Mouse (Mus musculus): ENCODE results near the gene Irf1.
A peak's percentile ranks its signal among the peaks of the same experiment; 100 is the strongest.

Gene Irf1

DNA sequence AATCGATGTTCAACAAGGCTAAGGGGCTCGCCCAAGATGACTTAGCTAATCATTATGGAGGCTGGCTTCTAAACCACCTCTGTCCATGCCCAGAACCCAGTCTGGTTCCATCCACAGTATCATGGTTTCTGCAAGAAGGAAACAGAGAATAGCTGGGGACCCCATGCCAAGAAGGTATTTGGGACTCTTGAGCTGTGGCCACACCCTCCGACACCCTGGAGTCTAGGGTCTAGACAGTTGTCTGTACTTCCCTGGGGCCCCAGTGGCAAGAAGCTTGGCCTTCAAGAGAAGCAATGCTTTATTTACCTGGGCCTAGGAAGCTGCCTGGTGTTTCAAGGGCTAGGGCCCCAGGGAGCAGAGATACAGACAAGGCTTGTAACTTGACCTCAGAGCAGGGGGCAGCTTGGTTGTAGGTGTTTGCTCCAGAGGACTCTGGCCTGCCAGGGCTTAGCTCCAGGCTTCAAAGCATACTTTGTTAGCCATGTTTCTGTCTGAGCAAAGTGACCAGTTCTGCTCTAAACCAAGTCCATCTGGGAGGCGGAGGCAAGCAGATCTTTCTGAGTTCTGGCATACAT, 11.5 kb downstream of the Irf1 start:
- no peak for DNase-seq (ENCODE audit: low spot score in 2 of 2)

DNA sequence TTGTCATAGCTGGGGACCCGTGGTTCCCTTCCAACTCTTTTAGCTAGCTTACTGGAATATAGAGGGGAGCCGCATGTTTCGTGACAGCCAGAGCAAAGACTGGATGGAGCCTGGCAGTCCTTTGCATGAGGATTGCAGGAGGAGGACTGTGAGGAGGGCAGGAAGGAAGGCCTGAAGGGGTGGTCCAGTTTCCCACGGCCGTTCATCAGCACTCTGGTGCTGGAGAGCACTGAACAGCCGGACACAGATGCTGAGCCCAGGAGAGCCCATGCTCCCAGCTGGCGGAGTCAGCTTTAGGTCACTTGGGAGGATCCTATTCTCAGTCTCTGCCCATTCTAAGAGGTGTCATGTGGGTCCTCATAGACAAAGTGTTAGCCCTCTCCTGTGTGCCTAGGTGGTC, 12.2 kb downstream of the Irf1 start:
- DNase-seq (ENCODE audit: low spot score in 2 of 2): peak in 1 of 2 experiments; percentile 71

DNA sequence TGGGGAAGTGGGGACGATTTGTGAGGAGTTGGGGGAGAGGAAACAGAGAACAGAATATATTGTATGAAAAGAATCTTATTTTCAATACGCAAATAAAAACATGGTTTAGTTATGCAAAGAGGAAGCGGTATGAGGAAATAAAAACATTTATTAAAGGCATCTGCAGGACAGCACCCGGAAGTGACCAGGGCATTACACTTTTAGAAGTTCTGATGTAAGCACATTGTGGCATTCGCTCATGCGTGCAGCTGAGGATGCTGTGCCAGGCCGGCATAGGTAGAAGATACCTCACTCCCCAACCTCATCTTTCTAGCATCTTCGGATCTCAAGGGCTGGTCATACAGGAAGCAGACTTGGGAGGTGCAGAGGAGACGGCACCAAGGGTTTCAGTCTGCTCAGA, 13.5 kb downstream of the Irf1 start:
- no peak for DNase-seq (ENCODE audit: low spot score in 2 of 2)

DNA sequence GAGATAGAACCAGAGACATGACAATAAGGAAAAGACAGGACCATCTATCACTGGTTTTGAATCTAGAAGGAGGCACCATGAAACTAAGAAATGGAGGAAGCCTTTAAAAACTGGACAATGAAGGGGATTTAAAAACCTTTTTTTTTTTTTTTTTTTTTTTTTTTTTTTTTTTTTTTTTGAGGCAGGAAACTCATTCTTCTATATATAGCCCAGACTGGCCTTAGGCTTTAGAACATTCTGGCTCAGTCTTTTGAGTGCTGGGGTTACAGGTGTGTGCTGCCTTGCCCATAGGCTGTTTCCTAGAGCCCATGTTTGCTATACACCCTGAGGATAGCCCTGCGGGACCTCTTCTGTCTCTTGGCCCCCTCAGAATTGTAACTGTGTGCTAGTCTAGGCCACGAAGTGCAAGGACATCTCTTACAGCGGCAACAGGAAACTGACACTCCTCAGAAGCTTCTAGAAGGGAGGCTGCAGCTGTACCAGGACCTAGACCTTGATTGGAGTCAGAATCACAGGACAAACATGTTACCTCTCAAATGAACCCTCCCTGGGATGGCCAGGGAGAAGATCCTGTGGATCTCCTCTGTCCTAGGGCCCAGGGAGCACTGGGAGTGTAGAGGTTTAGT, 15.6 kb downstream of the Irf1 start:
- no peak for DNase-seq (ENCODE audit: low spot score in 2 of 2)

DNA sequence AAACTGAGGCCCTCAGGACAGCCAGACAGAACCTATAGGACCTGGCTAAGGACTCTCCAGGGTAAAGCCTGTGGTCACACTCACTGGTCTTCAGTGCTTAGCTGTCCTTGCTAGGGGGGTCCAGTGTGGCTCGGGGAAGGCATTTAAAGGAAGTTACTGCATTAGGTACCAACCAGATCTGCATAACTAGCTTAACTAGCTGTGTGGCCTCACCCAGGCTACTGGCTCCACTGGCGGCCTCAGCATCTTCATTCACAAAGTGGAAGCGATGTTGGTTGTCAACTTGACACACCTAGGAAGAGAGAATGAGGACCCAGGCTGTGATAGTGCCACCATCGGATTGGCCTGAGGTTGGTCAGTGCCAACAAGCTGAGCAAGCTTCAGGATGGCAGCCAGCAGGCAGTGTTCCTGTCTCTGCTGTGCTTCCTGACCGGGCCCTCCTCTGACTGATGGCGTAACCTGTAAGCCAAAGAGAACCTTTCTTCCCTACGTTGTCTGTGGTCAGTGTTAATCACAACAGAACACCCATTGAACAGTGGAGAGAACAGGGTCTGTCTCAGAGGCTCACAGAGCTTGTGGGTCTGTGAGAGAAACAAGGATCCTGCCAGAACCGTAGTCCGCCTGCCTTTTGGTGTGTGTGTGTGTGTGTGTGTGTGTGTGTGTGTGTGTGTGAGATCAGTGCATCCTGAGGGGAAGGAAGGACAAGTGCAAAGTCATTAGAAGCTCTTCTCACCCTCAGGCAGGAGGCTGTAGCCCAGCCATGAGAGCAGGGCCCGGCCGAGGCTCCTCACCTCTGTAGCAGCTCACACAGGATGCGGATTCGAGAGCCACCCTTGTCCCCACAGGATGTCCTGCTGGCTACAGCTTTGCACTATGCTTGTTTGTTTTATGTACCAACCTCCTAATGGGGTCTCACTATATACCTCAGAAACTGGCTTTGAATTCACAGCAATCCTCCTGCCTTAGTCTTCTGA, 16.5 kb downstream of the Irf1 start:
- DNase-seq (ENCODE audit: low spot score in 2 of 2): peak in 1 of 2 experiments; percentile 60

DNA sequence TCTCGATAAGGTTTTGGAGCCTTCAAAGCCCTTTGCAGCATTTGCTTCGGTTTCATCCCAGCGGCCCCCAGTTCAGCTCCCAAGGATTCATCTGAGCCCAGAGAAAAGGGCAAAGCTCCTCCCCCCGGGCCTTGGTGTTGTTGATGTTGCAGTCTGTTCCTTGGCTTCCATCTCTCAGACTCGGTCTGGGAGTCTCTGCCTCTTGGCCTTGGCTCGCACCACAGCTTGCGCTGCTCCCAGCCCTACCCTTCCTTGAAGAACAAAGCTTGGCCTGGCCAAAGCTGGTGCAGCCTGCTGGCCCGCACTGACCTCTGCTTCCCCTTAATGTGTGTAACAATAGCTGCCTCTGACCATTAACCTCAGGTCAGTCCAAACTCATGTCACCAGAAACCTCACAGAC, 18.4 kb downstream of the Irf1 start:
- peak; percentile 83 to 87 for DNase-seq (ENCODE audit: low spot score in 2 of 2)

DNA sequence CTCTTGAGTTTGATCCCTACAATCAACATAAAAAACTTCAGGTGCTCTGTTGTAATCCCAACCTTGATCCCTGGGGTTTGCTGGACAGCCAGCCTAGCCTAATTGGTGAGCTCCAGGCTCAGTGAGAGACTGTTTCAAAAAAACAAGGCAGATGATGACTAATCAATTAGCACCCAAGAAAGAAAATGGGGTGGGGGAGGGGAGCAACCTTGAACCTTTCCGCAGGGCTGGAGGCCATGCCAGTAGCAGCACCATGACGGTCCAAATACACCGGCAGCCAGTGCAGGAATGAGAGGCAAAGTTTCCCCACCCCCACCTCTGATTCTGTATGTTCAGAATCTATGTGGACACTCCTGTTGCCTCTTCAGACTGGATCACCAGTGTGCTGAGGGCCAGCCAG, 19.5 kb downstream of the Irf1 start:
- DNase-seq (ENCODE audit: low spot score in 2 of 2): no peak

DNA sequence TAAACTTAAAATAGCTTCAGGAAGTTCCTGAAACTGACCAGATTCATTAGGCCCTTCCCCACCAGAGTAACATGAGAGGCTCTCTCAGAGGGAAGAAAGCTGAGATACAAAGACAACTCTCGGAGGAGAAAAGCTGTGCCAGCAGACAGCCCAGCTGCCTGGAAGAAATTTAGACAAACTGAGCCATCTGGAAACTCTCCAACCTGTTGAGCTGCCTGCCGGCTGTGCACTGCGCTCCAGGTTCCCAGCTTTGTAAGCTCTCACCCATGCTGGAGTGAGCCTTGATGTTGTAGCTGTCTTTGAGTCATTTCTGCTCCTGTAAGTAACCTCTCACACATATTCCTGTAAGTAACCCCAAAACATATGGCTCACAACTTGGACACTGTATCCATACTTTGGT, 23.2 kb downstream of the Irf1 start:
- DNase-seq (ENCODE audit: low spot score in 2 of 2): peak in 1 of 2 experiments; percentile 61

DNA sequence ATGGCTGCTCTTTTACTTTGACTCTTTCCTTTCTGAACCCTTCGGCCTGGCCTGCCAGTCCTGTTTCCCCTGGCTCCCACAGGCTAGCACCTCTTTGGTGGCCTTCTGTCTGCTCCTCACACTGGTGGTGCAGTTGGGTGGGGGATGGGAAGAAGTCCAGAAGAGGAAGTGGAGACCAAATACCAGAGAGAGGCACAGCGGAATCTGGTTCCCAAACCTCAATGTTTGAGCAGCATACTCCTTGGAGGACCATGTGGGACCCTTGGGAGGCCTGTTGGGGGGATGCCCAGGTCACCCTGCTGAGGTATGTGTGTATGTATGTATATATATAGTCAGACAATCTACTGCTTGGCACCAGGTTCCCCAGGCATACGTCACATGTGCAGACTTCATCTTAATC, 24.2 kb downstream of the Irf1 start:
- no peak for DNase-seq (ENCODE audit: low spot score in 2 of 2)

DNA sequence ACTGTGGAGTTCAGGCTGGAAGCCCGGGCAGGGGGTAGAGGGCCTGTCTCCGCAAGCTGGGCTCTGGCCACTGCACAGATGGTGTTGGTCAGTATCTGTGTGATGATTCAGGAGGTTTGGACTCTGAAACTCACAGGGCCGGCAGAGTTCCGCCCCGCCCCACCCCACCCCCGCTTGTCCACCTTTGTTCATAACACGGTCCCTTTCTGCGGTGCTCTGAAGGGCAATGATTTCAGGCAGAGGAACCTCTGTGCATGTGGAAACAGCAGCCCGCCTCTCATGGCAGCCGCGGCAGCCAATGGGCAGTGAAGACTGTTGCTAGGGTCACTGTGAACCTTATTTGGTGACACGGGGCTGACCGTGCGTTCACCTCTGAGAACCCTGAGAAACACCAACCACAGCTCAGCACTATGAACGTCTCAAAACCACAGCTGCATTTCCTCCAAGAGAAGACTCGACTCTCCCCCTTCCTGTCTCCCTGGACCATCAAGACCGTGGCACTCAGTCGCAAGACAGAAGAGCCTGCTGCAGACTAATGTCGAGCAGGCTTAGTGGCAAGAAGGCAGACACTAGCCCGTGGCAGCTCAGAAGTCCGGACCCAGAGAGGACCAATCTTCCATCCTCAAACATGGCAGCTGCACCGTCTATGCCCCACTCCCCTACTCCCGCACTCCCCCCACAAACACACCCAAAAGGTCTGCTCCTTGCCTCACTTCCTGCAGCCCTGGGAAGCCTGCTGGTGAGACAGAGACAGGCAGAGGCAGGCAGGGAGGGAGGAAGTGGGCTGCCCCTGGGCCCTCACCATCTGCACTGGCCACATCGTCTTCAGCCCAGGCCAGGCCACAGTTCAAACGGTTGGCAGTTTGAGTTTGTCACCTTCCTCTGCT, 25.1 kb downstream of the Irf1 start:
- peak in 1 of 2 experiments; percentile 78 for DNase-seq (ENCODE audit: low spot score in 2 of 2)

DNA sequence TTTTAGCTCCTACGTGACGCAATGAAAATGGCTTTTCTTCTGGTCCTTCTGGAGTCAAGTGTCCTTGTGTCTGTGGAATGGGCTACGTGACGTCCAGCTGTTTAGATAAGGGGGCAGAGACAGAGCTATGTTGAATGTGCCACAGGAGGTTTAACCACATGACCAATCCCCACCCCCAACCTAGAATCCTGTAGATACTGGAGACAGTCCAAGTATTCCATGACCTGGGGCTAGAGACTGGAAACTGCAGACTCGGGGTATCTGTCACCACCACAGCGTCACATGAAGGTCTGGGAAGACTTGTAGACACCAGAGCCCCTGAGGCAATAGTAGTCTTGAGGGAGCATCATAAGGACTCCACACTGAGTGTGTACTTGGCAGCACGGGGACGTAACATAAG, 26.0 kb downstream of the Irf1 start:
- no peak for DNase-seq (ENCODE audit: low spot score in 2 of 2)

DNA sequence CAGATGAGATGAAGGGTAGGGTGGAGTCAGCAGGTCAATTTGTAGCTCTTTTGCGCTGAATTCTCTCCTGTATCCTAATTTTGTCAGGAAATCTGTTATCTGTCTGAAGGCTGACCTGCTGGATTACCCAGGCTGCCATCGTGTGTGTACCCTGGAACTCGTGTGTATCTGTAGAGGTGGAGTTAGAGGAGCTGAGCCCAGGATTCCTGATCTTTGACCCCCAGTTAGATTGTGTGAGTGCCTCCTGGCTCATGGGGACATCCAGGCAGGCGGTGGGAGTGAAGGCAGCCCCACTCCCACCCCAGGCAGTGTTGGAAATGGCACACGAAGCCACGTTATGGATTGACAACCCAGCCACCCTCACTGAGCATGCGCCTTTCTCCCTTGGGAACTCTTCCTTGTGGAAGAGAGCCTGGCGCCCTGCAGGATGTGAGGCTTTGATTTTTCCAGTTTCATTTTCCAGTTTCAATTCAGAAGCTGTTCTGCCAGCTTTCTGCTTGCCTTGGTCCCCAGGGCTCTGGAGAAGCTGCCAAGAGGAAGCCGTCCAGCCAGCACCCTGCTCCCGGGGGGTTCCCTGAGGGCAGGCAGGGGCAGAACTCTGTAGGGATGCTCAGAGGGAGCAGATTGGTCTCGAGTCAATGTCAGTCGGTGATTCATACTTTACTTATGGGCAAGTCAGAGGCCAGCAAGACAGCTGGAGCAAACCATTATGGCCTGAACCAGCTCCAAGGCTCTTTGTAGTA, 26.8 kb downstream of the Irf1 start:
- peak; percentile 87 to 88 for DNase-seq (ENCODE audit: low spot score in 2 of 2)

DNA sequence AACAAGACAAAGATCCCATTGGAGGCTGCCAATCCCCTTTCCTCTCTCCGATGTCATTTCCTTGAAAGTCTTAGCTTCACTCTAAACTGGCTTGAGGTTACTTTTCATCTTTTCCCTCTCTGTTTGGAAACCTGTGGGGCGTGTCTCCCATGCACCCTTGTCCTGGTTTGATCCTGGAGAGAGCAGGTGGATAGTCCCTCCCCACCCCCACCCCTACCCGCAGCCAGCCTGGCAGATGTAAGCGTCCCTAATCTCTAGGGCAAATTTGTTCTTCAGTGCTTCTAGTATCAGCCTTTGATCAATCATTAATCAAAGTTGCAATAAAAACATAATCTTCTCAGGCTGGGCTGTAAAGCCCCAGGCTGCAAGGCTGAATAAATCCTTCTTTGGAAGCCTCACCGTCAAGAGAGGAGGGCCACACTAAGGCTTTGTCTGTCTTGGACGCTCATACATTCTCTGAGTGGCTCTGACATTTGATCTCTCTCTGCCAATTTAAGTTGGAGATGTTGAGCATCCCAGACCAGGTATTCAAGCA, 27.6 kb downstream of the Irf1 start:
- no peak for DNase-seq (ENCODE audit: low spot score in 2 of 2)

DNA sequence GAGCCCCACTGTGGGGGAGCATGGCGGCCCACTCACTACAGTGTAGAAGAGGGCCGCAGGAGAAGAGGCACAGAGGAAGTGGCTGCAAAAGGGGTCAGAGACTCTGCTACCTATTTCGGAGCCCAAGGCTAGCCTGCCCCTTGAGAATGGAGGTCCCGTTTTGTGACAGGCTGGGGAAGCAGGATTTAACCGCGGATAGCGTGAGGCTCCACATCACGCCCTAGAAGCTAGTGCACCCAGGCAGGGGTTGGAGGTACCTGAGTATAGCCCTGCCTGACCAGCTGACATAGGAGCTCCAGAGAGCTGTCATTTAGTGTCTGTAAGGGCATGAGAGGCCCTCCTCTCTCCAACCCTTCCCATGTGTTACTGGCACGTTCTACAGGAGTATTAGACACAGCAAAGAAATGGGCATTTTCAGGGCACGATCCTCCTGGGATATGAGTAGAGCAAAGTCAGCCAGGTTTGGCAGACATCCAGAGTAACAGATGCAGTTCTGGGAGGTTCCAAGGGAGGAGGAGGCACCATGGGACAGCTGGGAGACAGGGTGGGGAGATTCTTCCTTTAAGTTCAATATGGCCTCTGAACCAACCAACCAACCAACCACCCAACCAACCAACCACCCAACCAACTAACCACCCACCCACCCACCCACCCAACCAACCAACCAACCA, 28.4 kb downstream of the Irf1 start:
- no peak for DNase-seq (ENCODE audit: low spot score in 2 of 2)

DNA sequence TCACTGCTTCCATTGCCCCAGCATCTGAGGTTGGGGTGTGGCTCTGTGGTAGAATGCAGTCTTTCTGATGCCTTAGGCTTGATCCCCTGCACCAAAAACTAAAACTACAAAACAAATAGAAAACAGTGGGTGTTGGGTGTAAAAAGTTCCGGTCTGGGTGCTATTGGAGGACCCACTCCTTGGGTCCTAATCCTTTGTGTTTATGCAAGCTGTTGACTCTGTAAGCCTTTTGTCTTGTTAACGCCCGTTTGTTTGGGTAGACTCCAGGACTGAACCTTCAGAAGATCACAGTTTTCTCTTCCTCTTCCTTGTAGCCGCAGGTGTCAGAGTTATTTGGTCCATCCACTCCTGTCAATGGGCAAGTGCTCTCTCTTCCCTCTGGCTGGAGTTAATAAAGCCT, 30.2 kb downstream of the Irf1 start:
- DNase-seq (ENCODE audit: low spot score in 2 of 2): no peak

DNA sequence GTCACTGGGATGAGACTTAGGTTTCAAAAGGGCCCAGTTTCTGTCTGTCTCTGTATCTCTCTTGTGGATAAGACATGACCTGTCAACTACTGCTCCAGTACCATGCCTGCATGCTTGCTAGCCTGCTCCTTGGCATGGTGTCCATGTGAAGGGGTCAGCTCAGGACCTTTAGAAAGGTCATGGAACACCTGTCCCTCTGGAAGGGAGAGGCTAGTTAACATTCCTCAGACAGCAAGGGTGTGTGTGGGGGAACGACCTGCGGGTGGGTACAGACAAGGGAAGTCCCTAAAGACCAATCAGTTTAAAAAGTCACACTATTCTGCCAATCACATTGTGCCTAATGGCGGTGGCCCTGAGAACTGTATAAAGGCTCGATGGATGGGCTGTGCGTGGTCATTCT, 31.2 kb downstream of the Irf1 start:
- no peak for DNase-seq (ENCODE audit: low spot score in 2 of 2)

DNA sequence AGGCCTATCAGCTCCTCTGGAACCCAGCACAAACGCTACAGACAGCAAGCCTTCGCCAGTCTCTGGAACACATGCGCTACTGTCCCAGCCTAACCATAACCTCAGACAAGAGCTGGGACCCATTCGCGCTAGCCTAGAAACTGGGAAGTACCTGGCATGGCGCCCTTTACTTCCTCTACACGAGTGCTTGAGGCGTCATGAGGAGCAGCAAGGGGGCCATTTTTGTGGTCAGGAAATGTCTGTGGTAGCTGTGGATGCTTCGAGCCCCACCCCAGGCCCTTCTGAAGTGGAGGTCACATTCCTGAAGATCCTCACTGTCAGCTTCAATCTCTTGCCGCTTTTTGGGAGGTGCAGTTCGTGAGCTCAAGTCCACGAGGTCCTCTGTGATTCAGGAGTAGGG, 33.3 kb downstream of the Irf1 start:
- DNase-seq (ENCODE audit: low spot score in 2 of 2): no peak

DNA sequence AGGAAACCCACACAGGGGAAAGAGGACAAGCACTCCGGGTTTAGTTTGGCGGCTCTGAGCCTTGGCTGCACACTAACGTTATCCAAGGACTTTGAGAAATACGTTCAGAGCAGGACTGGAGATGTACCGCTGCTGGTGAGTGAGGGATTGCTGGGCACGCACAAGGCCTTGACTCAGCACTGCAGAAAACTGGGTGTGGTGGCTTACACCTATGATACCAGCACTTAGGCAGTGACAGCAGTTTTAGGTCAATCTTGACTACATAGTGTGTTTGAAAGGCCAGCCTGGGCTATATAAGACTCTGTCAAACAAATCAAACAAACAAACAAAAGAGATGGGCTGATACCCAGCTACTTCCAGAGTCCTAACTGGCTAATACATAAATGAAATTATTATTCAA, 33.7 kb downstream of the Irf1 start:
- no peak for DNase-seq (ENCODE audit: low spot score in 2 of 2)

DNA sequence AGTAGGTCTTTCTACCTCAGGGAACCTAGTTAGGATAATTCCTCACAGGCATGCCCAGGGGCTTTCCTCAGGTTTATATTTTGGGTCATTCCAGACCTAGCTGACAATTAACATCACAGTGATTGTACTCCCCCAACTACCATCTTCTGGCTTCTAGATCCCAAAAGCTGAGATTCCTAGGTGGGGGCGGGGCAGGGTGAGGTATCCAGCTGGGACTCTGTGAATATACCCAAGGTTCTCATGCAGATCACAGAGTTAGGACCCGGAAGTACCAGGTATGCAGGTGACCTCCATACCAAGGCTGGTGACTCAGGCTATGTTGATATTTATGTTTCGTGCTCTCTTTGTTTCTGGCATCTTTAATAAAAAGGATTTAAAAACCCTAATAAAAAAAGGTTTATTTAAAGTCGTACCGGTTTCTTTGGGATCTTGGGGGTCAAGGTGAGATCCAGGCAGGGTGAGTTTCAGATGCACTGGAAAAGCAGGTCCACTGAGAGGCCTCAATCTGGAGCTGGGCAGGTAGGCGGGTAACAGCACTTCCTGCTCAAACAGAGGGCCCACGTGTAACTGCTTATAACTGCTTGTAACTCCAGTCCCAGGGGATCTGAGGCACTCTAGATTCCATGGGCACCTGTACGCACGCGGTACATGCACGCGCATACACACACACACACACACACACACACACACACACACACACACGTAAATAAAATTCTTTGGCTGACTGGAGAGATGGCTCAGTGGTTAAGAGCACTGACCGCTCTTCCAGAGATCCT, 34.9 kb downstream of the Irf1 start:
- no peak for DNase-seq (ENCODE audit: low spot score in 2 of 2)

DNA sequence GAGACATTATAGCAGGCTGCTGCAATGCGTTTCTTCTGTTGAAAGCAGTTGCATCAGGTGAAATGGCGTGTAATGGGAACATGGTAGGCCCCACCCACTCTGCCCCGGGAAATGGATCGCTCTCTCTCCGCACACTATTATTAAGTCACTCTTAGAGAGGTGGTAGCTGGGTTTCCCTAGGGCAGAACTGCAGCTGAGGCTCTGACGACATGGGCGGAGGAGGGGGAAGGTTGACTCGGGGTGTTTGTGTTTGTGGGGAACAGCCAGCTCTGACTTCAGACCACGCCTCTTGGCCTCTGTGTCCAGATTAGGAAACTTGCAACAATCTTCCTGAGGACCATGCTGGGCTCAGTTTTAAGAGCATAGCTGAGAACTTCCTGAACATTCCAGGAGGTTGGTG, 36.0 kb downstream of the Irf1 start:
- peak; percentile 89 for DNase-seq (ENCODE audit: low spot score in 2 of 2)

Measured in heart, adult 9 months (tissue).